Mouse (Mus musculus): ENCODE measurements around the gene Bptf. TPM values are rescaled to one million over a fixed set of nuclear protein-coding genes. Genes with fewer than 3 reads are reported as not detected.
"Not testable (repeated sequence)": the region's sequence is repeated elsewhere in the genome, so short reads cannot be mapped to it uniquely, and the experiment has no call there.

Bptf gene
- polyA plus RNA-seq, 1 experiment from 2014 or later, result 32.9 TPM

DNA sequence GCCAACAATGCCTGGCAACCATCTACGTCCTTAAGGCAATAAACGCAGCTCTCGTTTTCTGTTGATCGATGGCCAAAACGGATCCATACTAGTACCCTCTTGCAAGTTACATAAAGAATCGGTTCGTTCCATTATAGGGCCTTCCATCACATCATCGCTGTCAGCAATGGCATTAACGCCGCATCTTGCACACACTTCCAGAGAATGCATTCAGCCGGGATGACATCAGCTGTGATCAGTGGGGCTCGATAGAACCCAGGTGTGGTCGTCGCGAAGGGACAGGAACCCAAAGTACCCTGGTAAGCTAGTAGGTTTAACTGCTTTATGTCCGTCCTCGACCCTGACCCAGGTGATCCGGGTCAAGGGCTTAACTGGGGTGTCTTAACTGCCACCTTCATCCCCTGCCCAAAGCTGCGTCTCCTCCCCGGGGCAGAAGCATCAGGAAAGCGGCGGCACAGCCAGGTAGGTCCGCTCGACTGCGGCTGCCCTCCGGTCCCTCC lies 133.2 kb downstream of the Bptf start:
- H3K9me3 ChIP-seq (replicated peaks; ENCODE audit: control insufficient read depth, low read length), result no peaks in the 10 kb centered on the region
- peak overlapping the region; percentile 67 for H3K4me2 ChIP-seq (ENCODE audit: low read length)
- DNase-seq (ENCODE audit: low spot score) (peak; percentile 53), ATAC-seq (peak; percentile 30)
- peaks cover 35% of the 10 kb centered on the region for H3K36me3 ChIP-seq (ENCODE audit: control insufficient read depth, insufficient read depth, low read length)
- peak overlapping the region; percentile 96 for H3K4me3 ChIP-seq (ENCODE audit: low read depth, low read length)
- WGBS, result under 1% methylated on average over 26 of the region's 26 CpGs
- peak overlapping the region; percentile 81 for H3K27ac ChIP-seq (ENCODE audit: low read depth, low read length)
- peaks cover 6% of the 10 kb centered on the region; the same call in 1 of the 2 replicates for H3K4me1 ChIP-seq (ENCODE audit: control insufficient read depth, insufficient read depth, low read length)
- H3K27me3 ChIP-seq (replicated peaks; ENCODE audit: control insufficient read depth, insufficient read depth, low read length), result no peaks in the 10 kb centered on the region
- H3K9ac ChIP-seq (ENCODE audit: low read length), result peak overlapping the region; percentile 88

GRCm38 (mm10) chr11:106997976-106998375 lies 134.0 kb downstream of the Bptf start:
- 11% methylated on average over 5 of the region's 5 CpGs for WGBS
- H3K27ac ChIP-seq (ENCODE audit: low read depth, low read length), result no peak overlapping the region

GRCm38 (mm10) chr11:106996492-106996891 lies 135.4 kb downstream of the Bptf start:
- H3K9me3 ChIP-seq (replicated peaks; ENCODE audit: control insufficient read depth, low read length); H3K4me3 ChIP-seq (ENCODE audit: low read depth, low read length); H3K4me1 ChIP-seq (ENCODE audit: control insufficient read depth, insufficient read depth, low read length); ATAC-seq; H3K27me3 ChIP-seq (replicated peaks; ENCODE audit: control insufficient read depth, insufficient read depth, low read length); DNase-seq (ENCODE audit: low spot score); H3K9ac ChIP-seq (ENCODE audit: low read length); H3K27ac ChIP-seq (ENCODE audit: low read depth, low read length): not testable (repeated sequence)
- peak overlapping the region; percentile 67; the same call in 1 of the 2 replicates for H3K4me2 ChIP-seq (ENCODE audit: low read length)
- peaks cover 52% of the 10 kb centered on the region for H3K36me3 ChIP-seq (ENCODE audit: control insufficient read depth, insufficient read depth, low read length)
- 92% methylated on average over 7 of the region's 7 CpGs for WGBS

More at GRCm38 (mm10) chr11:106997976-106998375, 134.0 kb downstream of the Bptf start:
- H3K4me3 ChIP-seq (ENCODE audit: low read depth, low read length), result peak overlapping the region; percentile 96
- DNase-seq (ENCODE audit: low spot score) (no peak), ATAC-seq (no peak)
- peaks cover 6% of the 10 kb centered on the region; the same call in 1 of the 2 replicates for H3K4me1 ChIP-seq (ENCODE audit: control insufficient read depth, insufficient read depth, low read length)
- H3K9ac ChIP-seq (ENCODE audit: low read length), result peak overlapping the region; percentile 88
- no peaks in the 10 kb centered on the region for H3K9me3 ChIP-seq (replicated peaks; ENCODE audit: control insufficient read depth, low read length)
- peak overlapping the region; percentile 67 for H3K4me2 ChIP-seq (ENCODE audit: low read length)
- H3K36me3 ChIP-seq (ENCODE audit: control insufficient read depth, insufficient read depth, low read length), result peaks cover 41% of the 10 kb centered on the region
- no peaks in the 10 kb centered on the region for H3K27me3 ChIP-seq (replicated peaks; ENCODE audit: control insufficient read depth, insufficient read depth, low read length)

- Histone ChIP-seq H3K4me1 (ENCODE audit: control insufficient read depth, insufficient read depth, low read length) (peaks cover 6% of the 10 kb centered on the region; the same call in 1 of the 2 replicates), H3K4me2 (ENCODE audit: low read length) (no peak overlapping the region), H3K9ac (ENCODE audit: low read length) (no peak overlapping the region), H3K27me3 (replicated peaks; ENCODE audit: control insufficient read depth, insufficient read depth, low read length) (no peaks in the 10 kb centered on the region), H3K36me3 (ENCODE audit: control insufficient read depth, insufficient read depth, low read length) (peaks cover 72% of the 10 kb centered on the region), H3K27ac (ENCODE audit: low read depth, low read length) (no peak overlapping the region), H3K9me3 (replicated peaks; ENCODE audit: control insufficient read depth, low read length) (no peaks in the 10 kb centered on the region), H3K4me3 (ENCODE audit: low read depth, low read length) (no peak overlapping the region)
- 77% methylated on average over 3 of the region's 3 CpGs for WGBS
- ATAC-seq, result no peak
- no peak for DNase-seq (ENCODE audit: low spot score)
These were observed 137.5 kb downstream of the Bptf start for GRCm38 (mm10) chr11:106994246-106995085.

DNA sequence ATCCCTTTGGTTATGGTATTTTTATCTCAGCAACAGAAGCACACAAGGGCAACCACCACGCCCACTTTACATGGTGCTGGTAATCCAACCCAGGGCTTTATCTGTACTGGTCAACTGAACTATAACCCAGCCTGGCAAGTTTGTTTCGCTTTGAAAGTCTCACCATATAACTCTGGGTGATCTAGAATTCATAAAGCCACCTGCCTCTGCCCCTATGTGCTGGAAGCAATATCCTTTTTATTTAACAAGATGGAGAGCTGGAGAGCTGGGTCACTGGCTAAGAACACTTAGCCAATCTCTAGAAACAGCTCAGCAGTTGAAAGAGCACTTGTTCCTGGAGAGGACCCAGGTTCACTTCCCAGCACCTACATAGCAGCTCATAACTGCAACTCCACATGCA lies 144.5 kb downstream of the Bptf start:
- H3K4me1 ChIP-seq (ENCODE audit: control insufficient read depth, insufficient read depth, low read length), result no peaks in the 10 kb centered on the region
- H3K9ac ChIP-seq (ENCODE audit: low read length), result no peak overlapping the region
- H3K27me3 ChIP-seq (replicated peaks; ENCODE audit: control insufficient read depth, insufficient read depth, low read length), result no peaks in the 10 kb centered on the region
- WGBS, result 92% methylated on average over 2 of the region's 2 CpGs
- DNase-seq (ENCODE audit: low spot score) (no peak), ATAC-seq (no peak)
- H3K4me2 ChIP-seq (ENCODE audit: low read length), result no peak overlapping the region
- H3K36me3 ChIP-seq (ENCODE audit: control insufficient read depth, insufficient read depth, low read length), result peaks cover 50% of the 10 kb centered on the region
- H3K9me3 ChIP-seq (replicated peaks; ENCODE audit: control insufficient read depth, low read length), result no peaks in the 10 kb centered on the region
- H3K4me3 ChIP-seq (ENCODE audit: low read depth, low read length), result no peak overlapping the region
- H3K27ac ChIP-seq (ENCODE audit: low read depth, low read length), result no peak overlapping the region

- not testable (repeated sequence) for H3K4me1 ChIP-seq (ENCODE audit: control insufficient read depth, insufficient read depth, low read length); H3K27me3 ChIP-seq (replicated peaks; ENCODE audit: control insufficient read depth, insufficient read depth, low read length); H3K4me3 ChIP-seq (ENCODE audit: low read depth, low read length); DNase-seq (ENCODE audit: low spot score); H3K4me2 ChIP-seq (ENCODE audit: low read length); H3K9me3 ChIP-seq (replicated peaks; ENCODE audit: control insufficient read depth, low read length); ATAC-seq; H3K27ac ChIP-seq (ENCODE audit: low read depth, low read length); H3K9ac ChIP-seq (ENCODE audit: low read length)
- H3K36me3 ChIP-seq (ENCODE audit: control insufficient read depth, insufficient read depth, low read length), result peaks cover 39% of the 10 kb centered on the region
- 91% methylated on average over 9 of the region's 9 CpGs for WGBS
These were observed 145.8 kb downstream of the Bptf start for GRCm38 (mm10) chr11:106985979-106986604.

Other genes with a start within 250 kb of the Bptf start
- gene Smurf2, start 211.4 kb downstream of the Bptf start, polyA plus RNA-seq (2014; fragmentation: Nextera tagmentation; extraction: Ambion mirVana), result 20.0 and 20.5 TPM in 2 replicates
- 335 and 390 TPM in 2 replicates for gene Kpna2, start 132.6 kb downstream of the Bptf start, polyA plus RNA-seq (2014; fragmentation: Nextera tagmentation; extraction: Ambion mirVana)
- 4.1 and 4.6 TPM in 2 replicates for gene 1810010H24Rik, start 106.4 kb downstream of the Bptf start, polyA plus RNA-seq (2014; fragmentation: Nextera tagmentation; extraction: Ambion mirVana)
- gene Nol11, start 57.3 kb upstream of the Bptf start, polyA plus RNA-seq (2014; fragmentation: Nextera tagmentation; extraction: Ambion mirVana), result 50.5 and 54.0 TPM in 2 replicates